Mouse (Mus musculus): ENCODE results near the gene Inpp5f.

DNA sequence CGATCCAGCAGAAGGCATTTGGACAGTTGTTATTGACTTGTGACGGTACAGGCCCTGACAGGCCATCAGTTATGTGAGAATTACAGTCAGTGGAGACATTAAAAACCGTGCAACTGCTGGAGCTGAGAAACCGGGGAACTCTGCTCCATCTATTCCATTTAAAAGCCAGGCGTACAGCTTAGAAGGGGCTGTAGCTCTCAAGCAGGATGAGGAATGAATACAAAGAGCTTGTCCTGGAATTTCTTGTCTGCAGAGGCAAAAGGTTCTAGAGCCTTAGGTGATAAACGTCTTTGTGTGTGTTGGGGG is 18.2 kb upstream of the Inpp5f start:
- no peak for TF ChIP-seq CTCF (IDR thresholded peaks at IDR 0.05; ENCODE audit: control insufficient read depth, insufficient read depth, low read length)
- TF ChIP-seq POLR2A (IDR thresholded peaks at IDR 0.05; ENCODE audit: borderline replicate concordance, control insufficient read depth, low read depth, low read length) = no peak

All from bone marrow, adult 2 months (tissue).